Mouse (Mus musculus) liver, embryonic 14.5 days (tissue): ENCODE results near the gene Fam20c. TPM values are rescaled to one million over a fixed set of nuclear protein-coding genes. Genes with fewer than 3 reads are reported as not detected.

Experiments used
- ATAC-seq: fragments of 200-750 bp; cut with Nextera tagmentation; 2 replicates; pipeline ENCODE4 v1.8.0; 2017; ENCODE audit warnings: moderate number of reproducible peaks, mild to moderate bottlenecking, moderate library complexity; ENCODE audit not compliant: insufficient read depth
- DNase-seq, 3 experiments: peaks; one replicate each; pipeline ENCODE4 v3.0.0-alpha.2; 2012 to 2013; ENCODE audit warnings: low read depth in 3 of 3, low spot score in 3 of 3
- H3K27ac ChIP-seq: fragments of 300-500 bp; sonication (generic); 2 replicates; pipeline ENCODE4 v1.5.1; 2014; ENCODE audit warnings: moderate library complexity, mild to moderate bottlenecking, control low read depth, inconsistent platforms
- H3K27me3 ChIP-seq: fragments of 300-500 bp; sonication (generic); 2 replicates; pipeline ENCODE4 v1.6.1; 2014; ENCODE audit warnings: mild to moderate bottlenecking, low read length, moderate library complexity; ENCODE audit not compliant: control insufficient read depth, insufficient read depth
- H3K36me3 ChIP-seq: fragments of 300-500 bp; sonication (generic); replicated peaks from 2 replicates; pipeline ENCODE4 v1.6.1; 2014; ENCODE audit warnings: low read depth; ENCODE audit not compliant: control insufficient read depth, insufficient read depth
- H3K4me1 ChIP-seq, 2 experiments: fragments of 200-500 bp in 1 of 2; fragments of 300-500 bp in 1 of 2; sonication (generic) in 1 of 2; replicated peaks; 2 replicates each; pipeline ENCODE4 v1.6.1; 2012 to 2014; ENCODE audit warnings: antibody characterized with exemption in 1 of 2, inconsistent platforms in 1 of 2, low read length in 1 of 2; ENCODE audit not compliant: control insufficient read depth in 2 of 2, insufficient read depth in 2 of 2
- H3K4me2 ChIP-seq: fragments of 300-500 bp; sonication (generic); 2 replicates; pipeline ENCODE4 v1.6.1; 2014; ENCODE audit warnings: low read depth, mild to moderate bottlenecking, control low read depth, moderate library complexity
- H3K4me3 ChIP-seq, 2 experiments: fragments of 200-500 bp in 1 of 2; fragments of 300-500 bp in 1 of 2; sonication (generic) in 1 of 2; 2 replicates each; pipeline ENCODE4 v1.5.1; 2012 to 2014; ENCODE audit warnings: low read depth in 2 of 2, low read length in 2 of 2, mild to moderate bottlenecking in 2 of 2, control low read depth in 1 of 2, inconsistent platforms in 1 of 2, moderate library complexity in 1 of 2; ENCODE audit not compliant: insufficient read depth in 1 of 2
- H3K9ac ChIP-seq: fragments of 300-500 bp; sonication (generic); replicated peaks from 2 replicates; pipeline ENCODE4 v1.6.1; 2014; ENCODE audit warnings: mild to moderate bottlenecking, control low read depth, moderate library complexity
- H3K9me3 ChIP-seq: fragments of 300-500 bp; sonication (generic); 2 replicates; pipeline ENCODE4 v1.6.1; 2016; ENCODE audit warnings: low read length, mixed read lengths; ENCODE audit not compliant: control insufficient read depth
- CTCF ChIP-seq: IDR thresholded peaks from 2 replicates; pipeline ENCODE4 v1.5.1; 2016; ENCODE audit warnings: antibody characterized with exemption, low read depth, control low read depth
- EP300 ChIP-seq: IDR thresholded peaks from 2 replicates; pipeline ENCODE4 v1.6.1; 2016; ENCODE audit warnings: antibody characterized with exemption, low read depth
- WGBS: fragments of 180-500 bp; shearing (Covaris S2); extraction: QIAGEN DNeasy Blood & Tissue Kit; methylation state at CpG from one replicate; pipeline ENCODE4 v1.1.7; 2014; ENCODE audit not compliant: insufficient replicate concordance; 5-methylcytosine and 5-hydroxymethylcytosine counted together
- polyA plus RNA-seq, 2 experiments: library from polyadenylated mRNA; depleted of rRNA in 1 of 2; stranded (reverse) in 1 of 2; unstranded in 1 of 2; fragments of >200 nt; fragmentation: Nextera tagmentation in 1 of 2; extraction: Ambion mirVana in 1 of 2; gene quantifications; 2 replicates each; pipeline versions ENCODE4 v1.2.1 to v1.2.3; 2012 to 2014

The Fam20c gene
- polyA plus RNA-seq, 2 experiments: 5.4 to 6.8 TPM

DNA sequence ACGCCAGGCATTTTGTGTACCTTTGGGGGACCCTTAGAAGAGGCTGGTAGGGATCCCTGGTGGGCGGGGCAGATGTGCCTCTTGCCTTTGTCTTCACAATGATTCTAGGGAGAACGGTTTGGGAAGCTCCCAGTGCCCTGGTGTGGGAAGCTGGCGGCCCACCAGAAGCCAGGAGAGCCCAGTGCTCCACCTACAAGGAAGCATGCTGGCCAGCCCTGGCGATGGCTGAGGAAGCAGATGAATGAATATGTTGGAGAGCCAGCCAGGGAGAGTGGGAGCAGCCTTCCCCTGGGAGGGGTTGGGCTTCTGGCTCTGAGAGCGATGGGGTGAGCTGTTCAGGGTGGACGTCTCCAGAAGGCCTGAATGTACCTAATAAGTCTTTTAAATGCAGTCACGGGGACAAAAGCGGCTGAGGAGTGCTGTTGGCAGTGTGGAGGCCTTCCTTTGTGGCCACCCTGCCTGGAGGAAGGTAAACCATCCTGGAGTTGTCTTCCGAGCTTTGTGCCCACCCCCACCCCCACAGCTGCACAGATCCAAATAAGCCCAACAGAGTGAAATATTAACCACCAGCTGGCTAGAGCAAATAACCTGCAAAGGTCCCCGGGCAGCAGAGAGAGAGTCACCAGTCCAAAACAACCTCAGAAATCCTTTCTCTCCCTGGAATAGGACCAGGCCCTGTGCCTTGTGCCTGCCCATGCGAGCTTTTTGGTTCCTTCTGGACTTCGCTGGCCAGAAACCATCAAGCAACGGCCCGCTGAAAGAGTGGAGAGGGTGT lies 2.2 kb downstream of the Fam20c start:
- peaks cover 30% of the 10 kb centered on the region for H3K27me3 ChIP-seq
- H3K4me3 ChIP-seq: peak overlapping the region; percentile 49 to 52
- TF ChIP-seq EP300 (no peak), CTCF (no peak)
- 35% methylated on average over 15 of the region's 15 CpGs for WGBS
- H3K4me1 ChIP-seq: peaks cover 0 to 7% of the 10 kb centered on the region in 2 experiments; a peak in 1 of 4 replicates
- no peak for DNase-seq
- H3K9ac ChIP-seq: no peak overlapping the region
- H3K36me3 ChIP-seq: no peaks in the 10 kb centered on the region
- H3K27ac ChIP-seq: no peak overlapping the region
- ATAC-seq: 0 out of 2 replicates have a peak, but pooled peaks have one; percentile 19
- H3K4me2 ChIP-seq: peak overlapping the region; percentile 50
- no peaks in the 10 kb centered on the region for H3K9me3 ChIP-seq

DNA sequence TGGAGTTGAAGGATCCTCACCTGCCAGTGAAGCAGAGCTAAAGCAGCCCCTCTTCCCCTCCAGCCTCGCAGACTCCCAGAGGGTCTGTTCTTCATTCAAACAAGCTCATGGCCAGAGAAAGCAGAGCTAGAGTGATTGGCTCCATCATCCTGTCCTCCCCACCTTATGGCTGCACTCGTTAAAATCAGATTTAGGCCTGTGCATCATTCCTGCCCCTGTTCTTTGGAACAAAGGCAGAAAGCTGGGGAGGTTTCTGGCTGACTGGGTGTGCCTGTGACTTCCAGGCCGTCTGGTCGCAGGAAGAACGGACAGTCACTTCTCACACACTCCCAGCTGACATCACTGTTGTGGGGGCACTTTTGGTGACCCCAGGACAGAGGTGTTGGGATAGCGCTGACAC lies 2.8 kb downstream of the Fam20c start:
- H3K27ac ChIP-seq: no peak overlapping the region
- H3K9ac ChIP-seq: no peak overlapping the region
- 53% methylated on average over 6 of the region's 6 CpGs for WGBS
- no peaks in the 10 kb centered on the region for H3K36me3 ChIP-seq
- H3K4me3 ChIP-seq: no peak overlapping the region; a peak in 1 of 4 replicates
- H3K4me1 ChIP-seq: peaks cover 0 to 7% of the 10 kb centered on the region in 2 experiments; a peak in 1 of 4 replicates
- no peak for ATAC-seq
- H3K4me2 ChIP-seq: peak overlapping the region; percentile 31
- peaks cover 30% of the 10 kb centered on the region for H3K27me3 ChIP-seq
- no peaks in the 10 kb centered on the region for H3K9me3 ChIP-seq
- DNase-seq: no peak
- TF ChIP-seq CTCF (no peak), EP300 (no peak)

DNA sequence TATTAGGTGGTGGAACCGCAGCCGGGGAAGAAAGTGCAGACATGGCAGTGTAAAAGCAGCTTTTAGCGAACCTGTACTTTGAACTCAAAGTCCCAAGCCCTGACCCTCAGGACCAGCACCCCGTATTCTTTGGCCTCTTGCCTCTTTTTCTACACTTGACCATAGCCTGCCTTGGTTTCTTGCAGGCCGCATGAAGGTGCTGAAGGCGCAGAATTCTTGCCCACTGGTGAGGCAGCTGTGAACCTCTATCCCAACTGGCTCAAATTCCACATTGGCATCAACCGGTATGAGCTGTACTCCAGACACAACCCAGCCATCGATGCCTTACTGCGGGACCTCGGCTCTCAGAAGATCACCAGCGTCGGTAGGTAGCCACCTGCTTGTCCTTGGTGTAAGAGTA lies 3.3 kb downstream of the Fam20c start:
- no peak for TF ChIP-seq EP300
- no peak for TF ChIP-seq CTCF
- DNase-seq: no peak
- Histone ChIP-seq H3K9ac (no peak overlapping the region), H3K4me1 (peaks cover 0 to 7% of the 10 kb centered on the region in 2 experiments; a peak in 1 of 4 replicates), H3K27me3 (peaks cover 30% of the 10 kb centered on the region), H3K36me3 (no peaks in the 10 kb centered on the region), H3K9me3 (no peaks in the 10 kb centered on the region), H3K4me3 (no peak overlapping the region), H3K4me2 (peak overlapping the region; percentile 31), H3K27ac (no peak overlapping the region)
- no peak for ATAC-seq
- WGBS: 72% methylated on average over 12 of the region's 12 CpGs

DNA sequence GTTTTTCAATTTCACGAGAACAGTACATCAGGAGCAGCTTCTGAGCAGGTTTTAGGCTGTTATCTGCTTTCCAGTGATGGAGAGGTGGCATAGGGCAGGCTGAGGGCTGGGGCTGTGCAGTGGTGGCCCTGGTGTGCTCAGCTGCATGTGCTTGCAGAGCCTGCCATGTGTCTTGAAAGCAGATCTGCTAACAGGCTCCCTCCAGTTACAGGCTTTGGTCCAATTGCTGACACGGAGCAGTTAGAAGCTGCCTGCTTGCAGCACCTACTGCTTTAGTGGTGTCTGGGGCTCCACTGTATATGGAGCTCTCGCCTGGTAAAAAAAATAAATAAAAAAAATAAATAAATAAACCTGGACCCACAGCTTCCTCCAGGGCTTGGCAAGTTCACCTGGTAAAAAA lies 4.2 kb downstream of the Fam20c start:
- 44% methylated on average over 3 of the region's 3 CpGs for WGBS
- no peak for ATAC-seq
- H3K27me3 ChIP-seq: peaks cover 30% of the 10 kb centered on the region

DNA sequence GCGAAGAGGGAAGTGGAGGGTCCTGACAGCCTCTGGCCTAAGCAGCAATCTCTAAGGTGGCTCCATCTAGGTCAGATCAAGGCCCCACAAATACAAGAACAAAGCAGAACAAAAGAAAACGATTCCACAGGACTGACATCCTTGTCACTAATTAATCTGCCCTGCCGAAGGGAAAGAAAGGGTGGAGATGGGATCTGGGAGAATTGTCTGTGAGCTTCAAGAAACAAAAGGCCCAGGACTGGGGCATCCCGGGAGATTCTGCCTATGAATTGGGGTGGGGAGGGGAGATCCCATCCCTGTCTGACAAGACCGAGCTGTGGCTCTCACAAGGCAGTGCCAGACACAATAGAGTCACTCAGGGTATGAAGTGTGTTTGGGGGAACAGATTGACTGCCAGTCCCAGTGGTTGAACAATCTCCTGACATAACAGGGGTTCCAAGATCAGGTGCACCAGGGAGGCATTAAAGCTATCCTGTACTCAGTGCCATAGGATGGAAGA lies 7.6 kb downstream of the Fam20c start:
- H3K36me3 ChIP-seq: no peaks in the 10 kb centered on the region
- no peak for ATAC-seq
- H3K9me3 ChIP-seq: no peaks in the 10 kb centered on the region
- no peak overlapping the region for H3K4me3 ChIP-seq
- 41% methylated on average over 5 of the region's 5 CpGs for WGBS
- DNase-seq: no peak
- H3K9ac ChIP-seq: no peak overlapping the region
- TF ChIP-seq EP300: no peak
- no peak overlapping the region for H3K27ac ChIP-seq
- no peaks in the 10 kb centered on the region for H3K27me3 ChIP-seq
- peaks cover 0 to 7% of the 10 kb centered on the region in 2 experiments; a peak in 1 of 4 replicates for H3K4me1 ChIP-seq
- no peak overlapping the region for H3K4me2 ChIP-seq

More for the DNA sequence above, 4.2 kb downstream of the Fam20c start:
- H3K4me1 ChIP-seq: peaks cover 0 to 7% of the 10 kb centered on the region in 2 experiments; a peak in 1 of 4 replicates
- no peak overlapping the region for H3K27ac ChIP-seq
- TF ChIP-seq EP300: no peak
- no peak for TF ChIP-seq CTCF
- no peak overlapping the region for H3K4me3 ChIP-seq
- DNase-seq: no peak
- H3K4me2 ChIP-seq: no peak overlapping the region
- H3K36me3 ChIP-seq: no peaks in the 10 kb centered on the region
- no peaks in the 10 kb centered on the region for H3K9me3 ChIP-seq
- H3K9ac ChIP-seq: no peak overlapping the region
